ENCODE assay signal across 9 mouse cellular contexts in the genomic region with DNA sequence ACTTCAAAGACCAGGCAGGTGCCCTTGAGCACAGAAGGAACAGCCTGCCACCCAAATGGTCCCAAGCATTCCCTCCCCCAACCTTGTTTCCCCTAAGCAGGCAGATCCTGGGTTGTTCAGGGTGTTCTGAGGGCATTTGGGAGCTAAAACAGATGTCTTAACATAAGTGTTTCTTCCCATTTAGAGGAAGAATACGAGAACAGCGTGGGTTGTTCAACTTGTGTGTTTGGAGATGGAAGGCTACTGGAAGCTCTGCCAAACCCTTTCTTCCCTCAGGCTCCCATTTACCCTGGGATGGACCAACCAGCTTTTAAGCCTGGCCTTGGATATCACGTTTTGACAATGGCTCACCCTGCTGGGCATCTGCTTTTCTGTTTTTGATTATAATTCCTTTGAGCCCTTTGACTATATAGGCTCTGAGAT.
DNase-seq lines count a peak whose midpoint lies in the region; ATAC-seq and TF ChIP-seq lines count a peak whose summit lies in the region.
"Had no signal": no experiment of that assay in that cellular context is flagged by ENCODE, and none has a peak within 500 bp of the region (broad histone marks: within the 10 kb centered on the region; RNA-seq: fewer than 3 reads in every experiment).

No protein-coding gene starts in this region.

- no peak for DNase-seq in frontal cortex, postnatal 25 days (ENCODE audit: low spot score in 2 of 2)
- no peak for DNase-seq in liver, postnatal 0 days
- DNase-seq in embryonic facial prominence, embryonic 14.5 days (ENCODE audit: low spot score), result peak; percentile 28
- peak; percentile 10 for DNase-seq in naive thymus-derived CD4-positive, alpha-beta T cell, adult 2 months (ENCODE audit: low read depth)
- no peak for DNase-seq in thymus, postnatal 14 days
- DNase-seq in ovary, adult 18-20 months (ENCODE audit: low spot score), result no peak
- DNase-seq: lung, adult 18-20 months had no signal

- H3K4me3 ChIP-seq in liver, postnatal 0 days (ENCODE audit: low read depth, low read length), result no peak overlapping the region
- H3K4me3 ChIP-seq in liver, embryonic 12.5 days, result no peak overlapping the region
- no peak overlapping the region for H3K4me3 ChIP-seq in embryonic facial prominence, embryonic 14.5 days (ENCODE audit: low read depth, low read length)

- H3K27me3 ChIP-seq in liver, postnatal 0 days (ENCODE audit: insufficient read depth, low read length), result no peaks in the 10 kb centered on the region
- H3K27me3 ChIP-seq in liver, embryonic 12.5 days (replicated peaks), result no peaks in the 10 kb centered on the region
- H3K27me3 ChIP-seq in embryonic facial prominence, embryonic 14.5 days (replicated peaks; ENCODE audit: control insufficient read depth, insufficient read depth, low read length), result no peaks in the 10 kb centered on the region

- no peak overlapping the region for H3K9ac ChIP-seq in liver, postnatal 0 days (replicated peaks)
- H3K9ac ChIP-seq in liver, embryonic 12.5 days, result no peak overlapping the region
- no peak overlapping the region for H3K9ac ChIP-seq in embryonic facial prominence, embryonic 14.5 days (ENCODE audit: low read depth, low read length)

- no peak overlapping the region for H3K27ac ChIP-seq in liver, postnatal 0 days (ENCODE audit: low read depth)
- H3K27ac ChIP-seq in liver, embryonic 12.5 days, result no peak overlapping the region
- no peak overlapping the region for H3K27ac ChIP-seq in embryonic facial prominence, embryonic 14.5 days (replicated peaks; ENCODE audit: low read depth, low read length)

- no peaks in the 10 kb centered on the region for H3K36me3 ChIP-seq in liver, postnatal 0 days (replicated peaks; ENCODE audit: insufficient read depth, low read length)
- no peaks in the 10 kb centered on the region for H3K36me3 ChIP-seq in liver, embryonic 12.5 days
- H3K36me3 ChIP-seq in embryonic facial prominence, embryonic 14.5 days (ENCODE audit: control insufficient read depth, insufficient read depth, low read length), result no peaks in the 10 kb centered on the region

- H3K4me1 ChIP-seq in liver, postnatal 0 days (ENCODE audit: insufficient read depth), result peaks cover 5% of the 10 kb centered on the region; the same call in 1 of the 2 replicates
- no peaks in the 10 kb centered on the region for H3K4me1 ChIP-seq in liver, embryonic 12.5 days
- H3K4me1 ChIP-seq in embryonic facial prominence, embryonic 14.5 days (ENCODE audit: control insufficient read depth, insufficient read depth, low read length), result peaks cover 8% of the 10 kb centered on the region; the same call in 1 of the 2 replicates

- TF ChIP-seq EP300 in liver, postnatal 0 days (IDR thresholded peaks at IDR 0.05; ENCODE audit: low read depth), result no peak

- no peak overlapping the region for H3K4me2 ChIP-seq in liver, postnatal 0 days (ENCODE audit: low read depth, low read length)
- no peak overlapping the region for H3K4me2 ChIP-seq in liver, embryonic 12.5 days
- H3K4me2 ChIP-seq in embryonic facial prominence, embryonic 14.5 days (ENCODE audit: low read depth, low read length), result no peak overlapping the region

- H3K9me3 ChIP-seq in liver, postnatal 0 days (ENCODE audit: low read length), result no peaks in the 10 kb centered on the region
- H3K9me3 ChIP-seq in liver, embryonic 12.5 days (replicated peaks), result no peaks in the 10 kb centered on the region
- no peaks in the 10 kb centered on the region for H3K9me3 ChIP-seq in embryonic facial prominence, embryonic 14.5 days (ENCODE audit: control insufficient read depth, low read length)

- ATAC-seq in frontal cortex, adult (ENCODE audit: low TSS enrichment), result peak; percentile 86
- no peak for ATAC-seq in liver, postnatal 0 days
- ATAC-seq in liver, embryonic 12.5 days, result no peak
- no peak for ATAC-seq in embryonic facial prominence, embryonic 14.5 days (ENCODE audit: low read depth)

- WGBS in liver, postnatal 0 days (ENCODE audit: insufficient replicate concordance), result 65% methylated on average over 3 of the region's 3 CpGs
- 50% methylated on average over 3 of the region's 3 CpGs for WGBS in liver, embryonic 12.5 days (ENCODE audit: insufficient replicate concordance)
- 27% methylated on average over 3 of the region's 3 CpGs for WGBS in embryonic facial prominence, embryonic 14.5 days

- TF ChIP-seq CTCF in liver, postnatal 0 days (IDR thresholded peaks at IDR 0.05; ENCODE audit: low read depth), result peak; percentile 22

Comparison
In these comparisons a context has a peak if more than half of its experiments do, and no peak if none do; other contexts are left out.
1. DNase-seq: peak in embryonic facial prominence, embryonic 14.5 days (single experiment) and naive thymus-derived CD4-positive, alpha-beta T cell, adult 2 months (single experiment); none in frontal cortex, postnatal 25 days (0 of 2), liver, postnatal 0 days (single experiment), thymus, postnatal 14 days (single experiment) and ovary, adult 18-20 months (single experiment).